Mouse (Mus musculus): ENCODE data around the gene Gm38119. TPM values are rescaled to one million over a fixed set of nuclear protein-coding genes. Genes with fewer than 3 reads are reported as not detected.
"Not testable (repeated sequence)": the region's sequence is repeated elsewhere in the genome, so short reads cannot be mapped to it uniquely, and the experiment has no call there.

Gene Gm38119
- polyA plus RNA-seq, 1 experiment = not detected

DNA sequence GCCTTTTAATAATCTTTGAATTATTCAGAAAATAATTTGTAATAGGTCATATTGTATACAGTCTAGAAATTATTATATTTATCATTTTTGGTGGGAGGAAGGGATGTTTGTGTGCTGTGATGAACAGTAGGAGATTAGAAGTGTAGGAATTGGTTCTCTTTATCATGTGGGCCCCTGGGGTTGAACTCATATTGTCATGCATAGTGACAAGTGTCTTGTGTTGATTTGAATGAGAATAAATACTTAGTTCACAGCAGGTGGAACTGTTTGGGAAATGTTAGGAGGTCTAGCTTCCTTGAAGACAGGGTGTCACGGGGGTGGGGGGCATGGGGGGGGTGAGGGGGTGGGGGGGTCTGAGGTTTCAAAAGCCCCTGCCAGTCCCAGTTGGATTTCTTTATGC lies 44.3 kb downstream of the Gm38119 start:
- TF ChIP-seq CTCF (IDR thresholded peaks at IDR 0.05; ENCODE audit: borderline replicate concordance, insufficient read depth, low read length) = no peak
- TF ChIP-seq POLR2A (IDR thresholded peaks at IDR 0.05; ENCODE audit: low read depth, low read length) = no peak
- no peak overlapping the region for H3K27ac ChIP-seq (ENCODE audit: insufficient read depth, low read length)

DNA sequence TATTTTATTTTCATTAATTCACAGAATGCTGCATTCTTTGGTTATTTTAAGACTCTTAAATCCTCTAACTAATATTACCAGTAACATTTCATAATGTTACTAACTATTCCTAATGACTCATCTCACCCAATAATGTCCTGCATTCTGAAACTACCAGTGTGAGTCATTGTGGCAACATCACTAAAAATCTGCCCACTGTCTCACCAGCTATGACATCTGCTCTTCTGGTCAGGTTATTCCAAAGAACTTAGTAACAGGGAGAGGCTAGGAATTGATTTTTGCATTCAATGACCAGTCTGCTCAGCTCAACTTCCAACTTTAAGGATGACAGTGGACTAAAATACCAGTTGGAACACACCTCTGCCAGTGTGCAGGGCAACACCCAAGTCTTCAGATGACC lies 47.2 kb downstream of the Gm38119 start:
- Histone ChIP-seq H3K4me1 (ENCODE audit: control insufficient read depth, insufficient read depth, low read length) (peaks cover 4% of the 10 kb centered on the region; the same call in 1 of the 2 replicates), H3K4me3 (ENCODE audit: insufficient read depth, low read length) (no peak overlapping the region), H3K27ac (ENCODE audit: insufficient read depth, low read length) (no peak overlapping the region)
- TF ChIP-seq CTCF (IDR thresholded peaks at IDR 0.05; ENCODE audit: borderline replicate concordance, insufficient read depth, low read length) (no peak), POLR2A (IDR thresholded peaks at IDR 0.05; ENCODE audit: low read depth, low read length) (no peak)

More for the DNA sequence above, 44.3 kb downstream of the Gm38119 start:
- peaks cover 4% of the 10 kb centered on the region; the same call in 1 of the 2 replicates for H3K4me1 ChIP-seq (ENCODE audit: control insufficient read depth, insufficient read depth, low read length)
- no peak overlapping the region for H3K4me3 ChIP-seq (ENCODE audit: insufficient read depth, low read length)

DNA sequence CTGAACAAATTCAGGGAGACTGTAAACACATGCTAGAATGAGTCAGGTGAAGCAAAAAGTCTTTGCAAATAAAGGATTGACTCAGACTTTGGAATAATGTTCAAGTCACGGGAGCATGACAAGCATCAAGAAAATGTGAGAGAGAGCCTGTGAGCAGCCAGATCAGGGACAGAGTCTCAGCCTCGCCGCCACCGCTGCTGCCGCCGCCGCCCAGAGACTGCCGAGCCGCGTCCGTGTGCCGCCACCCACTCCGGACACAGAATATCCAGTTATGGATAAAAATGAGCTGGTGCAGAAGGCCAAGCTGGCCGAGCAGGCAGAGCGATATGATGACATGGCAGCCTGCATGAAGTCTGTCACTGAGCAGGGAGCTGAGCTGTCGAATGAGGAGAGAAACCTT lies 49.7 kb downstream of the Gm38119 start:
- not testable (repeated sequence) for H3K27ac ChIP-seq (ENCODE audit: insufficient read depth, low read length); H3K4me1 ChIP-seq (ENCODE audit: control insufficient read depth, insufficient read depth, low read length); H3K4me3 ChIP-seq (ENCODE audit: insufficient read depth, low read length)

Other genes starting within 250 kb of the Gm38119 start
- gene Sprr4, start 238.6 kb downstream of the Gm38119 start, polyA plus RNA-seq (2011; ENCODE audit: insufficient read length, low read depth, missing spikeins) = not detected in 2 replicates
- gene 2310046K23Rik, start 204.6 kb downstream of the Gm38119 start, polyA plus RNA-seq (2011; ENCODE audit: insufficient read length, low read depth, missing spikeins) = not detected in 2 replicates
- 0.25 TPM in 1 of 2 replicates, not detected in the other for gene Ivl, start 165.4 kb downstream of the Gm38119 start, polyA plus RNA-seq (2011; ENCODE audit: insufficient read length, low read depth, missing spikeins)
- not detected in 2 replicates for gene Smcp, start 150.1 kb downstream of the Gm38119 start, polyA plus RNA-seq (2011; ENCODE audit: insufficient read length, low read depth, missing spikeins)
- gene 2210017I01Rik, start 131.6 kb downstream of the Gm38119 start, polyA plus RNA-seq (2011; ENCODE audit: insufficient read length, low read depth, missing spikeins) = not detected in 2 replicates
- not detected in 2 replicates for gene Lce6a, start 117.4 kb downstream of the Gm38119 start, polyA plus RNA-seq (2011; ENCODE audit: insufficient read length, low read depth, missing spikeins)
- gene Lce1a1, start 90.8 kb downstream of the Gm38119 start, polyA plus RNA-seq (2011; ENCODE audit: insufficient read length, low read depth, missing spikeins) = not detected in 2 replicates
- gene Lce1b, start 82.2 kb downstream of the Gm38119 start, polyA plus RNA-seq (2011; ENCODE audit: insufficient read length, low read depth, missing spikeins) = not detected in 2 replicates
- not detected in 2 replicates for gene Lce1a2, start 68.8 kb downstream of the Gm38119 start, polyA plus RNA-seq (2011; ENCODE audit: insufficient read length, low read depth, missing spikeins)
- not detected in 2 replicates for gene Lce1c, start 59.8 kb downstream of the Gm38119 start, polyA plus RNA-seq (2011; ENCODE audit: insufficient read length, low read depth, missing spikeins)
- gene Lce1d, start 51.9 kb downstream of the Gm38119 start, polyA plus RNA-seq (2011; ENCODE audit: insufficient read length, low read depth, missing spikeins) = not detected in 2 replicates
- not detected in 2 replicates for gene Lce1e, start 30.0 kb downstream of the Gm38119 start, polyA plus RNA-seq (2011; ENCODE audit: insufficient read length, low read depth, missing spikeins)
- gene Lce1f, start 18.7 kb downstream of the Gm38119 start, polyA plus RNA-seq (2011; ENCODE audit: insufficient read length, low read depth, missing spikeins) = not detected in 2 replicates
- gene Lce1g, start 13.2 kb upstream of the Gm38119 start, polyA plus RNA-seq (2011; ENCODE audit: insufficient read length, low read depth, missing spikeins) = not detected in 2 replicates
- not detected in 2 replicates for gene Lce1h, start 26.0 kb upstream of the Gm38119 start, polyA plus RNA-seq (2011; ENCODE audit: insufficient read length, low read depth, missing spikeins)
- gene Lce1i, start 39.8 kb upstream of the Gm38119 start, polyA plus RNA-seq (2011; ENCODE audit: insufficient read length, low read depth, missing spikeins) = not detected in 2 replicates
- gene Lce1j, start 51.4 kb upstream of the Gm38119 start, polyA plus RNA-seq (2011; ENCODE audit: insufficient read length, low read depth, missing spikeins) = not detected in 2 replicates
- not detected in 2 replicates for gene Lce1k, start 68.8 kb upstream of the Gm38119 start, polyA plus RNA-seq (2011; ENCODE audit: insufficient read length, low read depth, missing spikeins)
- gene Kprp, start 88.2 kb upstream of the Gm38119 start, polyA plus RNA-seq (2011; ENCODE audit: insufficient read length, low read depth, missing spikeins) = not detected in 2 replicates
- gene Lce1l, start 112.2 kb upstream of the Gm38119 start, polyA plus RNA-seq (2011; ENCODE audit: insufficient read length, low read depth, missing spikeins) = not detected in 2 replicates
- gene 2310050C09Rik, start 131.1 kb upstream of the Gm38119 start, polyA plus RNA-seq (2011; ENCODE audit: insufficient read length, low read depth, missing spikeins) = not detected in 2 replicates
- not detected in 2 replicates for gene Lce3a, start 187.1 kb upstream of the Gm38119 start, polyA plus RNA-seq (2011; ENCODE audit: insufficient read length, low read depth, missing spikeins)
- not detected in 2 replicates for gene Lce3b, start 193.9 kb upstream of the Gm38119 start, polyA plus RNA-seq (2011; ENCODE audit: insufficient read length, low read depth, missing spikeins)
- gene Lce3c, start 205.4 kb upstream of the Gm38119 start, polyA plus RNA-seq (2011; ENCODE audit: insufficient read length, low read depth, missing spikeins) = not detected in 2 replicates
- not detected in 2 replicates for gene Lce3d, start 218.3 kb upstream of the Gm38119 start, polyA plus RNA-seq (2011; ENCODE audit: insufficient read length, low read depth, missing spikeins)
- gene Lce3e, start 228.0 kb upstream of the Gm38119 start, polyA plus RNA-seq (2011; ENCODE audit: insufficient read length, low read depth, missing spikeins) = not detected in 2 replicates

All from embryonic fibroblast, embryonic 13.5 days (primary cell).